29 mouse cellular contexts compared by ENCODE assay signal in the genomic region with DNA sequence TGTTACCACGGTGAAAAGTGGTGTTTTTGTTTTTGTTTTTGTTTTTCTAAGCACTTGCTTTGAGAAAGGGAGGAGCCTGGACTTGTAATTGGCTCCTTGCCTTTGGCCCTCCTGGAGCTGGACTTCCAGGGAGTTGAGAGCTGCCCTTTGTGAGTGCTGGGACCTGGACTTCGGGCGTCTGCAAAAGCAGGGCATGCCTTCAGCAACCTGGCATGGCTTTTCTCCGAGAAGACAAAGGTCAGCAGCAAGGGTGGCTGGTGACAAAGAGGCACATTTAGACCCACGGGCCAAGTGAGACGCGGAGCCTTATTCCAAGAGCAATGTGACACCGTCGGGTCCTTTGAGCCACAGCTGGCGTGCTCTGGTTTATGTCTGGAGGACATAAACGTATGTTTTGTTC. TPM values are rescaled to one million over a fixed set of nuclear protein-coding genes. Genes with fewer than 3 reads are reported as not detected.
DNase-seq lines count a peak whose midpoint lies in the region; ATAC-seq and TF ChIP-seq lines count a peak whose summit lies in the region.
"Had no signal": no experiment of that assay in that cellular context is flagged by ENCODE, and none has a peak within 500 bp of the region (broad histone marks: within the 10 kb centered on the region; RNA-seq: fewer than 3 reads in every experiment).

No protein-coding gene starts in this region.

- H3K27me3 ChIP-seq in heart, adult 2 months (ENCODE audit: control insufficient read depth, insufficient read depth, low read length) = no peaks in the 10 kb centered on the region
- no peaks in the 10 kb centered on the region for H3K27me3 ChIP-seq in kidney, embryonic 16.5 days (ENCODE audit: insufficient read depth, low read length)
- no peaks in the 10 kb centered on the region; the same call in 1 of the 2 replicates for H3K27me3 ChIP-seq in neural tube, embryonic 15.5 days (replicated peaks)
- H3K27me3 ChIP-seq: CH12.LX; embryonic facial prominence, embryonic 15.5 days; heart, embryonic 15.5 days; limb, embryonic 13.5 days; Patski had no signal

- ATAC-seq in kidney, embryonic 16.5 days (ENCODE audit: low FRiP score, low TSS enrichment) = no peak
- no peak for ATAC-seq in neural tube, embryonic 15.5 days (ENCODE audit: low FRiP score)
- ATAC-seq: forebrain, embryonic 16.5 days; inflammation-experienced regulatory T-cells, adult 6 months; Patski had no signal

- H3K27ac ChIP-seq in heart, adult 2 months = peak overlapping the region; percentile 20; the same call in 1 of the 2 replicates
- H3K27ac ChIP-seq in kidney, embryonic 16.5 days (ENCODE audit: low read length) = no peak overlapping the region
- no peak overlapping the region for H3K27ac ChIP-seq in neural tube, embryonic 15.5 days (replicated peaks)
- H3K27ac ChIP-seq: embryonic facial prominence, embryonic 15.5 days; heart, embryonic 15.5 days; hindbrain, embryonic 14.5 days; layer of hippocampus, adult 2 months; limb, embryonic 13.5 days; liver, embryonic 13.5 days had no signal

- no peak for TF ChIP-seq EP300 in heart, adult 2 months (IDR thresholded peaks at IDR 0.05; ENCODE audit: insufficient read depth, low read depth, low read length)

- TF ChIP-seq CTCF in heart, adult 2 months (IDR thresholded peaks at IDR 0.05) = no peak

- intact Hi-C loops in heart, adult 2 months (cut with DNase I) = loop anchor here (2.0 kb wide), 1 partner anchor 14 kb away; no protein-coding TSS in a partner anchor

- no peak for TF ChIP-seq POLR2A in heart, adult 2 months (IDR thresholded peaks at IDR 0.05; ENCODE audit: insufficient read depth, low read depth, low read length)

- peaks cover 4% of the 10 kb centered on the region for H3K4me1 ChIP-seq in heart, adult 2 months (ENCODE audit: control insufficient read depth, insufficient read depth, low read length)
- H3K4me1 ChIP-seq in kidney, embryonic 16.5 days (ENCODE audit: insufficient read depth, low read length) = peaks cover 21% of the 10 kb centered on the region
- peaks cover 8% of the 10 kb centered on the region for H3K4me1 ChIP-seq in neural tube, embryonic 15.5 days
- H3K4me1 ChIP-seq: liver, embryonic 13.5 days had no signal

- H3K36me3 ChIP-seq in heart, adult 2 months (ENCODE audit: control insufficient read depth, insufficient read depth, low read length) = peaks cover 5% of the 10 kb centered on the region
- H3K36me3 ChIP-seq in kidney, embryonic 16.5 days (ENCODE audit: insufficient read depth, low read length) = peaks cover 10% of the 10 kb centered on the region; the same call in 1 of the 2 replicates
- no peaks in the 10 kb centered on the region for H3K36me3 ChIP-seq in neural tube, embryonic 15.5 days
- H3K36me3 ChIP-seq: G1E; liver, embryonic 13.5 days had no signal

- DNase-seq in heart, adult 2 months = no peak
- DNase-seq in heart, postnatal 4 days = no peak
- DNase-seq in kidney, adult 8-10 months = peak; percentile 36 to 42
- peak; percentile 23 for DNase-seq in kidney, postnatal 14 days
- DNase-seq in spleen, postnatal 10 days (ENCODE audit: low spot score in 2 of 2) = no peak
- DNase-seq: adrenal gland, postnatal 36 days; B cell, adult 2 months; cerebellum, adult 11 months; cerebellum, adult 9-11 months; gastrocnemius, postnatal 14 days; liver, embryonic 13.5 days; lung, embryonic 14.5 days; lung, postnatal 36 days; midbrain, embryonic 14.5 days; right cerebral cortex, postnatal 14 days; spleen, adult 18-20 months had no signal

- H3K9me3 ChIP-seq in kidney, embryonic 16.5 days (ENCODE audit: low read length) = no peaks in the 10 kb centered on the region
- no peaks in the 10 kb centered on the region for H3K9me3 ChIP-seq in neural tube, embryonic 15.5 days (replicated peaks)
- H3K9me3 ChIP-seq: embryonic facial prominence, embryonic 15.5 days; heart, embryonic 15.5 days; limb, embryonic 13.5 days; liver, embryonic 13.5 days had no signal

- no peak overlapping the region for H3K4me2 ChIP-seq in kidney, embryonic 16.5 days (replicated peaks; ENCODE audit: low read depth, low read length)
- no peak overlapping the region for H3K4me2 ChIP-seq in neural tube, embryonic 15.5 days
- H3K4me2 ChIP-seq: embryonic facial prominence, embryonic 15.5 days; heart, embryonic 15.5 days; hindbrain, embryonic 14.5 days; limb, embryonic 13.5 days; liver, embryonic 13.5 days; lung, embryonic 14.5 days had no signal

- no peak overlapping the region for H3K4me3 ChIP-seq in heart, adult 2 months
- H3K4me3 ChIP-seq in kidney, embryonic 16.5 days (ENCODE audit: low read length) = no peak overlapping the region
- H3K4me3 ChIP-seq in neural tube, embryonic 15.5 days (replicated peaks) = no peak overlapping the region
- H3K4me3 ChIP-seq: embryonic facial prominence, embryonic 15.5 days; heart, embryonic 15.5 days; layer of hippocampus, adult 2 months; limb, embryonic 13.5 days; liver, embryonic 13.5 days; megakaryocyte, embryonic 14.5 days had no signal

- WGBS in heart, adult 2 months = 63% methylated on average over 11 of the region's 11 CpGs
- 31% methylated on average over 11 of the region's 11 CpGs for WGBS in kidney, embryonic 16.5 days
- WGBS in neural tube, embryonic 15.5 days = 40% methylated on average over 11 of the region's 11 CpGs

- no peak overlapping the region for H3K9ac ChIP-seq in heart, adult 2 months (ENCODE audit: low read depth, low read length)
- no peak overlapping the region for H3K9ac ChIP-seq in kidney, embryonic 16.5 days (replicated peaks; ENCODE audit: low read length)
- no peak overlapping the region for H3K9ac ChIP-seq in neural tube, embryonic 15.5 days (replicated peaks)
- H3K9ac ChIP-seq: embryonic facial prominence, embryonic 15.5 days; heart, embryonic 15.5 days; hindbrain, embryonic 14.5 days; limb, embryonic 13.5 days; liver, embryonic 13.5 days; lung, embryonic 14.5 days had no signal

- no peaks in the 10 kb centered on the region for H3K79me2 ChIP-seq in heart, adult 2 months (replicated peaks; ENCODE audit: control insufficient read depth, insufficient read depth, low read length)

RNA-seq across cellular contexts. Expression of a gene that starts 6.9 kb away (rescaled TPM):
- 10 to 100 TPM; 49.9 to 72.1 TPM for total RNA-seq in heart, adult 2 months (2021)
- 39.7 and 45.0 TPM in 2 replicates for polyA plus RNA-seq in heart, adult 2 months (2012; rRNA removed)
- 10 to 100 TPM; 50.7 to 73.3 TPM for total RNA-seq in heart, postnatal 4 days (2021)
- polyA plus RNA-seq in kidney, embryonic 16.5 days (2015; fragmentation: Nextera tagmentation; extraction: Ambion mirVana) = 78.3 and 81.5 TPM in 2 replicates
- 8.9 and 10.2 TPM in 2 replicates for polyA plus RNA-seq in neural tube, embryonic 15.5 days (2015; fragmentation: Nextera tagmentation; extraction: Ambion mirVana)
- total RNA-seq: CH12.LX, G1E had no signal
- polyA plus RNA-seq: G1E; inflammation-experienced regulatory T-cells, adult 6 months had no signal

Comparison
In these comparisons a context has a peak if more than half of its experiments do, and no peak if none do; other contexts are left out.
1. DNase-seq: peak in kidney, adult 8-10 months (2 of 2) and kidney, postnatal 14 days (single experiment); none in heart, adult 2 months (0 of 2), heart, postnatal 4 days (single experiment) and spleen, postnatal 10 days (0 of 2).